Mouse (Mus musculus): ENCODE results near the gene Sypl. TPM values are rescaled to one million over a fixed set of nuclear protein-coding genes. Genes with fewer than 3 reads are reported as not detected.
A peak's percentile ranks its signal among the peaks of the same experiment; 100 is the strongest.

The Sypl gene
- polyA plus RNA-seq, 1 experiment: 28.9 TPM

DNA sequence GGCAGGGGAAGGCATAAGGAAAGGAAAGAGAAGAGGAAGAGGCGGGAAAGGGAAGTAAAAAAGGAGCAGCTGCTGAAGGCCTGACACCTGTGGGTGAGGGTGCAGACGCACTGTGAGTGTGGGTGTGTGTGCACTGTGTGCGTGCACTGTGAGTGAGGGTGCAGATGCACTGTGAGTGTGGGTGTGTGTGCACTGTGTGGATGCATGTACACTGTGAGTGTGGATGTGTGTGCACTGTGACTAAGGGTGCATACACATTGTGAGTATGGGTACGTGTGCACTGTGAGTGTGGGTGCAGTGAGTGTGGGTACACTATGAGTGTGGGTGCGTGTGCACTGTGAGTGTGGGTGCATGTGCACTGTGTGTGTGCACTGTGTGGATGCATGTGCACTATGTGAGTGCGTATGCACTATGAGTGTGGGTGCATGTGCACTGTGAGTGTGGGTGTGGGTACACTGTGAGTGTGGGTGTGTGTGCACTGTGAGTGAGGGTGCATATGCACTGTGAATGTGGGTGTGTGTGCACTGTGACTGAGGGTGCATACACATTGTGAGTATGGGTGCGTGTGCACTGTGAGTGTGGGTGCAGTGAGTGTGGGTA lies 32.1 kb upstream of the Sypl start:
- TF ChIP-seq CTCF (IDR thresholded peaks at IDR 0.05; ENCODE audit: borderline replicate concordance, extremely low read depth, insufficient read depth, insufficient read length) (no peak), POLR2A (IDR thresholded peaks at IDR 0.05; ENCODE audit: borderline replicate concordance, extremely low read depth, insufficient read depth, insufficient read length, poor library complexity, severe bottlenecking) (no peak)
- DNase-seq (ENCODE audit: low read depth): no peak

DNA sequence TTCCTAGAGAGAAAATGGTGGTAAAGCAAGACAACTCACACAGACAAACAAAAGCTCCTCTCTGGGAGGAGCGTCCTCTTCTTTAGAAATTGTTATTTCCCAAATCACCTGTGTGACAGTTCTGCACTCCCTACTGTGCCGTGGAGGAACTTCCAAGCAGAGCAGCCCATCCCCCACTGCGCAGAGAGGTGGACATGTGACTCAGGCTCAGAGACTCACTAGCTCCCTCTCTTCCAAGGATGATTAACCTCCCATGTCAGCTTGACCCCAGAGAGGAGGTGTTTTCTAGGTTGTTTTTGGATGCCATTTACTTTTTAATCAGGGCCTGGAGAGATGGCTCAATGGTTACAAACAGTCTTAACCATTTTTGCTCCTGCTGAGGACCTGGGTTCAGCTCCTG lies 29.4 kb upstream of the Sypl start:
- DNase-seq (ENCODE audit: low read depth): no peak
- no peak for TF ChIP-seq CTCF (IDR thresholded peaks at IDR 0.05; ENCODE audit: borderline replicate concordance, extremely low read depth, insufficient read depth, insufficient read length)
- no peak for TF ChIP-seq POLR2A (IDR thresholded peaks at IDR 0.05; ENCODE audit: borderline replicate concordance, extremely low read depth, insufficient read depth, insufficient read length, poor library complexity, severe bottlenecking)

DNA sequence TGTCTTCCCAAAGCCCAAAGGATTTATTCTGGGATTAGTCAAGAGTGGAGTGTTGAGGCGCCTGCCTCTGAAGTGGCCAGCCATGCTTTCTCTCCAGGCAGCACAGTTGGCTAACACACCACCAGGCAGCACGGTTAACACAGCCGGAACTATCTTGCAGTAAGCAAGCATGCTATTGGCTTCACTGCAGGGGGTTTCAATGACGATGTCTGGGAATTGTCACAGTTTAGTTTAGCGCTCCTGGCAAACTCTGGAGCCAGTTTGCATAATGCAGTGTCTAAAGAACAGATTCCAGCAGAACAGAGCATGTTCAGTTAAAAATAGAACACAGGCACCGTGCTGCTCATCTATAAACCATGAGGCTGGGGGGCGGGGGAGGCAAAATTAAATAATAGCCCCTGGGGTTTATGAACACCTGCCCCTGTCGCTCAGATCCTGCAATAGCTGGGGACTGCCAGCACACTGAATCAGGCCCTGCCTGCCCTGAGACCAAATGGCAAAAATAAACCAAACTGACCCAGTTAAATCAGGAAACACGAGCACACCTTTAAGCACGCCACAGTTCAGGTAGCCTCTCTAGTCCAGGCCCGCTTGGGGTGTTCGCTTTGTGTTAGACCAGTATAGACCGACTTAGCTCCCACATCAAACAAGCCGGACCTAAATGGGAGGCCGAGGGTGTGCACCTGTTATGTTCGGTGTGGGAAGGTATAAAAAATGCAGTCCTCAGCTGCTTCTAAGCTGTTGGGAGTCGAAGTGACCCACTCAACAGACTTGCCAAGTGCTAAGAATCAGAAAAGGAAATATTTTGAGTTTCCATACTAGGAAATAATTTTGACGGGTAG lies 27.1 kb upstream of the Sypl start:
- no peak for TF ChIP-seq POLR2A (IDR thresholded peaks at IDR 0.05; ENCODE audit: borderline replicate concordance, extremely low read depth, insufficient read depth, insufficient read length, poor library complexity, severe bottlenecking)
- no peak for TF ChIP-seq CTCF (IDR thresholded peaks at IDR 0.05; ENCODE audit: borderline replicate concordance, extremely low read depth, insufficient read depth, insufficient read length)
- DNase-seq (ENCODE audit: low read depth): peak; percentile 93

DNA sequence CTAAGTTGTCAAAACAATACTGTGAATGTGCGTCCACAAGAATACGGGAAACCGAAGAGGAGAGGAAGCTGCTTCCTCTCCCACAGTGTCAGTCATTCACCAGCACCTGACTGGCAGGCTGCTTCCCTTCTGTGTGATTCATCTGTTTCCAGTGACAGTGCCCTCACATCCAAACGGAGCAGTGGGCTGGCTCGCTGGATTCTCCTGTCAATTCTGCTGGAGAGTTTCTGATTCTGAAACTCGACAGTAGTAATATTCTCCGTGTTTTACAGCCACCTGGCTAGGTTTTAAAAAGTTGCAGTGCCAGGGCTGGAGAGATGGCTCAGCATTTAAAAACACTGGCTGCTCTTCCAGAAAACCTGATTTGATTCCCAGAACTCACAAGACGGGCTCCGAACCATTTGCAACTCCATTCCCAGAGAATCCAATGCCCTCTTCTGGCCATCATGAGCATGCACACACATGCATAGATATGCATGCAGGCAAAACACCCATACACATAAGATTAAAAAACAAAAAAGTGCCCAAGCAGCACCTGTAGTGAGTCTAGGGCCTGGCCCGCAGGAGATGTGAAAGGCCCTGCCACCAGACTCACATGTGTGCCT lies 26.4 kb upstream of the Sypl start:
- peak; percentile 24 for DNase-seq (ENCODE audit: low read depth)

DNA sequence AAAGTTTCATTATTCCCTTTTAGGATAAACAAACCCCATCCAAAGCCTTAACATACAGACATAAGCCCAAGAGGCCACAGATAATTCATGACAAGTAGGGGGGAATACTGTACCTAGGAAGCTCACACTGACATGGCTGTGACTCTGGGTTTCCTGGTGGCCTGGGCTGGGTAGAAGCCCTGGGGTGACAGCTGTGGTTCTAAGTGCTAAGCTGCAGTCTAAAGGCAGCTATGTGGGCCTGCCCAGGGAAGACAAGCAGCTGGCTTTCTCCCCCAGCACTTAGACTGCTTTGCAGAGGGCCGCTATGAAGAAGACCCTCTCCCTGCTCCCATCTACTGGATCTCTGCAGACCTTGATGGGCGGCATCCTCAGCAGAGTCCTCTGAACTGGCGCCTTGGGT lies 25.5 kb upstream of the Sypl start:
- no peak for DNase-seq (ENCODE audit: low read depth)
- TF ChIP-seq CTCF (IDR thresholded peaks at IDR 0.05; ENCODE audit: borderline replicate concordance, extremely low read depth, insufficient read depth, insufficient read length) (no peak), POLR2A (IDR thresholded peaks at IDR 0.05; ENCODE audit: borderline replicate concordance, extremely low read depth, insufficient read depth, insufficient read length, poor library complexity, severe bottlenecking) (no peak)

More for the DNA sequence above, 26.4 kb upstream of the Sypl start:
- TF ChIP-seq POLR2A (IDR thresholded peaks at IDR 0.05; ENCODE audit: borderline replicate concordance, extremely low read depth, insufficient read depth, insufficient read length, poor library complexity, severe bottlenecking) (no peak), CTCF (IDR thresholded peaks at IDR 0.05; ENCODE audit: borderline replicate concordance, extremely low read depth, insufficient read depth, insufficient read length) (peak; percentile 19; the same call in 1 of the 2 replicates)

DNA sequence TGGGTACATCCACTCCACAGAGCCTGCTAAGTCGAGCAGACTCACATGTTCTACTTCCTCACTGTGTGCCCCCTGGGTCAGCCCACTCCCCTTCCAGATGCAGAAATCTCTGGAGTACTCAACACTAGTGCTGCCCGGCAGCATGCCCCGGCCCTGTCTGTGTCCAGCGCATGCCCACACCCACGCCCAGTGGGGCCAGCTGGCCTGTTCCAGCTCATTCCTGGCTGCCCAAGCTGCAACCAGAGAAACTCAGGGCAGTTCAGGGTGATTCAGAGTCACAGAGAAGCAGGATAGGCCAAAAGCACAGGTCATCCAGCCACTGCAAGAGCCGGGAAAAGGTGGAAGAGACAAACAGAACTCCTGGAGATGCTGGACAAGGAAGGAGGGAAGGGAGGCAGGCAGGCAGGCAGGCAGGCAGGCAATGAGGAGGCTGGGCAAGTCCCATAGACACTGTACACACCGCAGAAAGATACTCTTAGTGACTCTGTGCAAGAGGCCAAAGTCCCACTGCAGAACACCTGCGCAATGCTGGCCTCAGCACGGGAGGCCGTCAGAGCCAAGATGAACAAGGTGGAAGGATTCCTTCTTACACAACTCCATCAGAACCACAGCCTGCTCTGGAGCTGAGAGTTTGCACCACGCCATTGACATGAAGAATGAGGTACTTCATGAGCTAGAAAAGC lies 23.7 kb upstream of the Sypl start:
- TF ChIP-seq CTCF (IDR thresholded peaks at IDR 0.05; ENCODE audit: borderline replicate concordance, extremely low read depth, insufficient read depth, insufficient read length) (no peak), POLR2A (IDR thresholded peaks at IDR 0.05; ENCODE audit: borderline replicate concordance, extremely low read depth, insufficient read depth, insufficient read length, poor library complexity, severe bottlenecking) (no peak)
- DNase-seq (ENCODE audit: low read depth): no peak

DNA sequence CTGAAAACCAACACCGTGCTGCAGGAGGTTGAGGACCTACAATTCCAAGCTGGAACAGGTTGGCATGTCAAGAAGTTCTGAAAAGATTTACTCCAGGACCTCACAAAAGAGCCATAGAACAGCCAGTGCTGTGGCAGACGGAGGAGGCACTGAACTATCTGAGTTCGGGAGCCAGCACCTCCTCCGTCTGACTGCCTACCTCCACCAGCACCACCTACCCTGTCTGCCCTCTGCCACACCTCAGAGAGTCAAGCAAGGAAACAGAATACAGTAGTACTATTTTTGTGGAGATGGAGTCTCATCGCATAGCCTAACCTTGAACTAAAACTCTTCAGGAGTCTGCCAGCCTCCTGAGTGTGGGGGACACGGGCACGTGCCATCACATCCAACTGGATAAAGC lies 23.1 kb upstream of the Sypl start:
- no peak for DNase-seq (ENCODE audit: low read depth)
- TF ChIP-seq POLR2A (IDR thresholded peaks at IDR 0.05; ENCODE audit: borderline replicate concordance, extremely low read depth, insufficient read depth, insufficient read length, poor library complexity, severe bottlenecking): no peak
- TF ChIP-seq CTCF (IDR thresholded peaks at IDR 0.05; ENCODE audit: borderline replicate concordance, extremely low read depth, insufficient read depth, insufficient read length): no peak

DNA sequence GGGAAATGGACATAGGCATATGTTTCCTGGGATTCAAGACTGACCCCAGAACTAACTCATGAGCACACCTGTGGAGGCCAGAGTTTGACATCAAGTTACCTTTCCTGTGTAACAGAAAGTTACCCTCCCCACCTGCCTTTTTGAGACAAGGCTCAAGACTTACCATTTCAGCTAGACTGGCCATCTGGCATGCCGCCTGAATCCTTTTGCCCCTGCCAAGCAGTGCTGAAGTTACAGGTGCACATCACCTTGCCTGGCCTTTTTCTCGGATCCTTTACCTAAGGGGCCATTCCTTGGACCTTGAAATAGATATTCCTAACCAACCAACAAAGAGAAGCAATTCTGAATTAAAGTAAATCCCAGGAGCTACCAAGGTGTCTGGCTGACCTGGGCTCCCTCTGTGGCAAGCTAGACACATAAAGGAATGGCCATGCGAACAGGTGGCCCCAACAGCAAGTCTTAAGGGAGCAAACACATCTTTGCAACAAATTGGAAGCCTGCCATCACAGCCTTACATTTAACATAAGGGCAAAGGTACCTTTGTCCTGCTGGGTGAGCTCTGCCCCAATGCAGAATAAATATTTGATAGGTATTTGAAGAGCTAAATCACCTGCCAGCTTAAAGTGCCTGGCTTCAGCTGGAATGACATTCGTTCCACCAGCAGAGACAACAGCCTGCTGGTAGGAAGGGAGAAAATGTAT lies 17.3 kb upstream of the Sypl start:
- TF ChIP-seq CTCF (IDR thresholded peaks at IDR 0.05; ENCODE audit: borderline replicate concordance, extremely low read depth, insufficient read depth, insufficient read length): no peak
- TF ChIP-seq POLR2A (IDR thresholded peaks at IDR 0.05; ENCODE audit: borderline replicate concordance, extremely low read depth, insufficient read depth, insufficient read length, poor library complexity, severe bottlenecking): no peak

DNA sequence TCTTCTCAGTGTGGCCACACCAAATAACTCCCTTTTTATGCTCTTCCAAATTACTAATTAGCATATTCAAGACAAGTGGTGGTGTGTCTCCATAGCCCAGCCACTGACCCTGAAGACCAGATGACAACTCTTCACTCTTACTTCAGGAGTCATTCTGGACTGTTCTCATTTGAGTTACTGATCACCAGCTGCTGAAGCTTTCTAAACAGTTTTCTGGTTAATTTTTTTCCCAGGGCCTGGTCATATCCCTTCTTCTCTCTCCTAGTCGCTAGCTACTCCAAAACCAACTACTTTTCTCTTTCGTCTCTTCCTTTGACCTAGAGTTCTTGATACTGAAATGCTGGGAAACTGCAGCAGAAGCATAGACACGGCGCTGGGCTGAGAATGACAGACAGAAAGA lies 12.6 kb upstream of the Sypl start:
- DNase-seq (ENCODE audit: low read depth): no peak
- TF ChIP-seq CTCF (IDR thresholded peaks at IDR 0.05; ENCODE audit: borderline replicate concordance, extremely low read depth, insufficient read depth, insufficient read length) (no peak), POLR2A (IDR thresholded peaks at IDR 0.05; ENCODE audit: borderline replicate concordance, extremely low read depth, insufficient read depth, insufficient read length, poor library complexity, severe bottlenecking) (no peak)

More for the DNA sequence above, 17.3 kb upstream of the Sypl start:
- DNase-seq (ENCODE audit: low read depth): no peak

DNA sequence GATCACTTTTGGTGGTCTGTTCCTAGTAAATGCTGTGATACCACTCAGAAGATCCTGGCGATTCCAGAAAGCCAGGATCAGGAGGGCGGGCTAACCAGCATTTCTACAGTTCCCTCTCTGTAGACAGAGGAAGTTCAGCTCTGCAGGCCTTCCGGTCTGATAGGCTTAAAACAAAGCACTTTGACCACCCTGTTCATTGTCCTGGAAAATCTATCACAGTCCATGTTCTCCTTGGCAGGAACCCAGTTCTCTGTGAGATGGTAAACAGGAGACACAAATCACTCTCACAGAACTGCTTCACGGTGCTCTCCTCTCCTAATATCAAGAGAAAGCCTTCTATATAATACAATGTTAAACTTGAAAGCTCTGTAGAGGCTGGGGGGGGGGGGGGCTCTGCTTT lies 10.3 kb upstream of the Sypl start:
- DNase-seq (ENCODE audit: low read depth): peak; percentile 47
- no peak for TF ChIP-seq CTCF (IDR thresholded peaks at IDR 0.05; ENCODE audit: borderline replicate concordance, extremely low read depth, insufficient read depth, insufficient read length)
- TF ChIP-seq POLR2A (IDR thresholded peaks at IDR 0.05; ENCODE audit: borderline replicate concordance, extremely low read depth, insufficient read depth, insufficient read length, poor library complexity, severe bottlenecking): no peak
